Mouse (Mus musculus) MEL (cell line): ENCODE results near the gene Uncx.

Source experiments
- CHD2 ChIP-seq: IDR thresholded peaks from 2 replicates; pipeline ENCODE4 v1.6.1; 2011; ENCODE audit warnings: low read length, improper control_type of control experiment
- CTCF ChIP-seq, 3 experiments: IDR thresholded peaks in 2 of 3; conservative IDR thresholded peaks in 1 of 3; 2 replicates each; pipeline ENCODE4 v1.5.1; 2011 to 2012; ENCODE audit warnings: low read length in 3 of 3, low read depth in 2 of 3, mild to moderate bottlenecking in 2 of 3, improper control_type of control experiment in 1 of 3, inconsistent platforms in 1 of 3, mixed read lengths in 1 of 3, moderate library complexity in 1 of 3; ENCODE audit not compliant: control insufficient read depth in 1 of 3, insufficient read depth in 1 of 3, poor library complexity in 1 of 3, severe bottlenecking in 1 of 3
- GABPA ChIP-seq: IDR thresholded peaks from 2 replicates; pipeline ENCODE4 v1.6.1; 2012; ENCODE audit warnings: low read depth, mild to moderate bottlenecking, inconsistent platforms, low read length, improper control_type of control experiment, moderate library complexity
- HCFC1 ChIP-seq: IDR thresholded peaks from 2 replicates; pipeline ENCODE4 v1.6.1; 2012; ENCODE audit warnings: low read depth, mild to moderate bottlenecking, inconsistent platforms, low read length, improper control_type of control experiment, moderate library complexity
- NRF1 ChIP-seq: IDR thresholded peaks from 2 replicates; pipeline ENCODE4 v1.6.1; 2014; ENCODE audit warnings: low read depth, mild to moderate bottlenecking, inconsistent platforms, low read length, improper control_type of control experiment, moderate library complexity; ENCODE audit not compliant: poor library complexity, insufficient read depth, severe bottlenecking
- POLR2A ChIP-seq, 2 experiments: IDR thresholded peaks; 2 replicates each; pipeline ENCODE4 v1.6.1; 2011 to 2012; ENCODE audit warnings: low read length in 2 of 2, mild to moderate bottlenecking in 2 of 2, control low read depth in 1 of 2, improper control_type of control experiment in 1 of 2, low read depth in 1 of 2, moderate library complexity in 1 of 2; ENCODE audit not compliant: control insufficient read depth in 1 of 2, insufficient read depth in 1 of 2, poor library complexity in 1 of 2
- POLR2AphosphoS2 ChIP-seq: IDR thresholded peaks from 2 replicates; pipeline ENCODE4 v1.6.1; 2011; ENCODE audit warnings: low read length, improper control_type of control experiment
- RAD21 ChIP-seq: IDR thresholded peaks from 2 replicates; pipeline ENCODE4 v1.6.1; 2011; ENCODE audit warnings: mild to moderate bottlenecking, low read depth, low read length, improper control_type of control experiment
- TBP ChIP-seq: IDR thresholded peaks from 2 replicates; pipeline ENCODE4 v1.8.0; 2011; ENCODE audit warnings: low read depth, low read length, improper control_type of control experiment
- TCF12 ChIP-seq: IDR thresholded peaks from 2 replicates; pipeline ENCODE4 v1.6.1; 2014; ENCODE audit warnings: low read depth, mild to moderate bottlenecking, inconsistent platforms, low read length, improper control_type of control experiment, moderate library complexity
- UBTF ChIP-seq: IDR thresholded peaks from 2 replicates; pipeline ENCODE4 v1.6.1; 2012; ENCODE audit warnings: low read depth, mild to moderate bottlenecking, inconsistent platforms, low read length, improper control_type of control experiment, moderate library complexity, borderline replicate concordance; ENCODE audit not compliant: insufficient read depth
- USF1 ChIP-seq: IDR thresholded peaks from 2 replicates; pipeline ENCODE4 v1.6.1; 2014; ENCODE audit warnings: low read depth, mild to moderate bottlenecking, inconsistent platforms, low read length, improper control_type of control experiment, moderate library complexity
- ZMIZ1 ChIP-seq: IDR thresholded peaks from 2 replicates; pipeline ENCODE4 v1.6.1; 2012; ENCODE audit warnings: low read depth, mild to moderate bottlenecking, inconsistent platforms, low read length, improper control_type of control experiment, moderate library complexity
- ZNF384 ChIP-seq: IDR thresholded peaks from 2 replicates; pipeline ENCODE4 v1.6.1; 2012; ENCODE audit warnings: low read depth, mild to moderate bottlenecking, inconsistent platforms, low read length, improper control_type of control experiment

- TF ChIP-seq CTCF (IDR thresholded peaks at IDR 0.05 in 2 of 3, conservative IDR thresholded peaks at IDR 0.05 in 1 of 3; ENCODE audit: control insufficient read depth in 1 of 3, insufficient read depth in 1 of 3, low read depth in 2 of 3, low read length in 3 of 3, poor library complexity in 1 of 3, severe bottlenecking in 1 of 3): no peak
- no peak for TF ChIP-seq RAD21
- no peak for TF ChIP-seq HCFC1
- no peak for TF ChIP-seq POLR2AphosphoS2
- TF ChIP-seq ZNF384: no peak
- no peak for TF ChIP-seq POLR2A (IDR thresholded peaks at IDR 0.05; ENCODE audit: control insufficient read depth in 1 of 2, insufficient read depth in 1 of 2, low read depth in 1 of 2, low read length in 2 of 2, poor library complexity in 1 of 2)
- no peak for TF ChIP-seq UBTF
- TF ChIP-seq USF1: no peak
- no peak for TF ChIP-seq TCF12
- TF ChIP-seq NRF1: no peak
- no peak for TF ChIP-seq TBP
- no peak for TF ChIP-seq GABPA
- TF ChIP-seq CHD2: no peak
- no peak for TF ChIP-seq ZMIZ1
Observed at GRCm38 (mm10) chr5:139572526-139572925, 29.2 kb downstream of the Uncx start.
